Mouse (Mus musculus): ENCODE results near the gene Eif4g3.

- TF ChIP-seq MAX (IDR thresholded peaks at IDR 0.05; ENCODE audit: low read length) (no peak), GABPA (IDR thresholded peaks at IDR 0.05; ENCODE audit: low read depth, low read length) (no peak), MAZ (IDR thresholded peaks at IDR 0.05; ENCODE audit: low read depth, low read length) (no peak), ZNF384 (IDR thresholded peaks at IDR 0.05; ENCODE audit: low read depth, low read length) (no peak), ZKSCAN1 (IDR thresholded peaks at IDR 0.05; ENCODE audit: low read depth, low read length) (no peak), ZMIZ1 (IDR thresholded peaks at IDR 0.05; ENCODE audit: low read depth, low read length) (no peak), EP300 (IDR thresholded peaks at IDR 0.05; ENCODE audit: low read depth in 1 of 2, low read length in 2 of 2) (no peak), SMC3 (IDR thresholded peaks at IDR 0.05; ENCODE audit: low read depth, low read length) (no peak), CTCF (IDR thresholded peaks at IDR 0.05 in 2 of 3, conservative IDR thresholded peaks at IDR 0.05 in 1 of 3; ENCODE audit: control insufficient read depth in 1 of 3, insufficient read depth in 1 of 3, low read depth in 2 of 3, low read length in 3 of 3, poor library complexity in 1 of 3, severe bottlenecking in 1 of 3) (no peak), USF1 (IDR thresholded peaks at IDR 0.05; ENCODE audit: low read depth, low read length) (no peak), MEF2A (IDR thresholded peaks at IDR 0.05; ENCODE audit: extremely low read depth, insufficient replicate concordance, low read depth, low read length, poor library complexity, severe bottlenecking) (no peak), GATA1 (IDR thresholded peaks at IDR 0.05; ENCODE audit: low read depth, low read length) (no peak), SIN3A (IDR thresholded peaks at IDR 0.05; ENCODE audit: low read length) (no peak), NELFE (IDR thresholded peaks at IDR 0.05; ENCODE audit: low read depth, low read length) (no peak)
Measured at GRCm38 (mm10) chr4:137962643-137963350, 30.0 kb upstream of the Eif4g3 start.
